Mouse (Mus musculus): ENCODE results near the gene Abl1. TPM values are rescaled to one million over a fixed set of nuclear protein-coding genes. Genes with fewer than 3 reads are reported as not detected.

Gene Abl1
- total and polyA plus RNA-seq, 2 experiments from 2014 or later: 14.5 to 69.3 TPM

DNA sequence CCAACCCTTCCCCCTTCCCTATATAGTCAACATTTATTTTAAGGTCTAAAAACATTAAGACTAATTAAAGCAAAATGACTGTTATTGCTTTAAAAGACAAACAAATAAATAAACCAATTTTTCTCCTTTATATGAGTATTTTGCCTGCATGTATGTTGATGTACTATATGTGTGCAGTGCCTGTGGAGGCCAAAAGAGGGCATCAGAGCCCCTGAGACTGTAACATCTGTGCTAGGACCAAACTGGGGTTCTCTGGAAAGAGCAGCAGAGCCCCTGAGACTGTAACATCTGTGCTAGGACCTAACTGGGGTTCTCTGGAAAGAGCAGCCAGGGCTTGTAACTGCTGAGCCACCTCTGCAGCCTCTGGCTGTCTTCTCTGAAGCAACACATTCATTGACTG, 10.0 kb downstream of the Abl1 start:
- H3K9ac ChIP-seq (replicated peaks; ENCODE audit: low read depth, low read length): no peak overlapping the region
- no peak for DNase-seq (ENCODE audit: low spot score)

DNA sequence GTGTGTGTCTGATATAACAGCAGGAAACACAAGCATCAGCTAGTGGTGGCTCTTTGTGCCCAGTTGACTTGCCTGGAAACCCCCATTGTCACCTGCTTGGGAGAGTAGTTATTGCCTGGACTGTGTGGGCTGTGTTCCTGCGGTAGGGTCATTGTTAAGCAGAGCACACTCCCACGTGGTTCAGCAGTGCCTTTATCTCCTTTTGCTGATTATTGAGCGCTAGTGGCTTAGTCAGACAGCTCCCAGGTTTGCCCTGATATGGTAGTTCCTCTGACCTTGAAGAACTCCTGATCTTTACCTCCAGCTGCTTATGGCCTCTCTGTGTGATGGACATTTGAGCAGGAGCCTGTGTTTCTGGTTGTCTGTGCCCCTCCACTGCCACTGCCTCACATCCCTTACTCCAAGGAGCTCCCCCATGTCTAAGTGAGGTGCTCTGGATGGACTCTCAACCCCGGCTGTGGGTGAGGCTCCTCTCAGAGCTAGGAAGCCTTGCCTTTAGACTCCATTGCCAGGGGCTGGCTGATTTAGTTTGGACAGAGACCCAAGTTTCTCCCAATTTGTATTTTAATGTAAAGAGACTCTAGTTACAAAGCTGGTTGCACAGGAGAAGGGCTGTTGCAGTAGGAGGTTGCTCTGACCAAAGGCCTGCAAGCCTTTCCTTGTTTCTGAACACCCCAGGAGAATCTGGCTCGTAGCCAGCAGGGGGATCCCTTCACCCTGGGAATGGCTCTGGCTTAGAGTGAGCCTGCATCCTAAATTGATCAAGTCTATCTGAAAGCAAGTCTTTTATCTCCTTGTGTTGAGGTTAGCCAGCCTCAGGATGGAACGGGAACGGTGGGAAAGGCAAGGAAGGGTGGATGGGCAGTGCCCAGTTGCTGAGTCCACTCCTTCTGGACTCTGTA, 12.6 kb downstream of the Abl1 start:
- Histone ChIP-seq H3K4me1 (ENCODE audit: control insufficient read depth, insufficient read depth) (peaks cover 13% of the 10 kb centered on the region), H3K36me3 (replicated peaks; ENCODE audit: control insufficient read depth, insufficient read depth, low read length) (peaks cover 10% of the 10 kb centered on the region), H3K9me3 (replicated peaks; ENCODE audit: control insufficient read depth, low read length) (no peaks in the 10 kb centered on the region), H3K4me2 (ENCODE audit: low read depth, low read length) (no peak overlapping the region), H3K9ac (replicated peaks; ENCODE audit: low read depth, low read length) (no peak overlapping the region), H3K4me3 (ENCODE audit: low read depth, low read length) (no peak overlapping the region), H3K27ac (ENCODE audit: low read depth) (peak overlapping the region; percentile 50), H3K27me3 (ENCODE audit: control insufficient read depth, insufficient read depth, low read length) (no peaks in the 10 kb centered on the region)
- DNase-seq (ENCODE audit: low spot score): peak; percentile 74
- TF ChIP-seq EP300 (IDR thresholded peaks at IDR 0.05; ENCODE audit: low read depth): no peak
- TF ChIP-seq CTCF (IDR thresholded peaks at IDR 0.05; ENCODE audit: low read depth): no peak
- WGBS: 20% methylated on average over 7 of the region's 7 CpGs
- ATAC-seq (ENCODE audit: insufficient read depth, low read depth): peak; percentile 86

More for the DNA sequence above, 10.0 kb downstream of the Abl1 start:
- no peaks in the 10 kb centered on the region for H3K27me3 ChIP-seq (ENCODE audit: control insufficient read depth, insufficient read depth, low read length)
- TF ChIP-seq EP300 (IDR thresholded peaks at IDR 0.05; ENCODE audit: low read depth) (no peak), CTCF (IDR thresholded peaks at IDR 0.05; ENCODE audit: low read depth) (peak; percentile 34)
- H3K36me3 ChIP-seq (replicated peaks; ENCODE audit: control insufficient read depth, insufficient read depth, low read length): peaks cover 24% of the 10 kb centered on the region
- no peak overlapping the region for H3K27ac ChIP-seq (ENCODE audit: low read depth)
- no peak for ATAC-seq (ENCODE audit: insufficient read depth, low read depth)
- H3K4me2 ChIP-seq (ENCODE audit: low read depth, low read length): no peak overlapping the region
- H3K4me1 ChIP-seq (ENCODE audit: control insufficient read depth, insufficient read depth): peaks cover 13% of the 10 kb centered on the region
- no peak overlapping the region for H3K4me3 ChIP-seq (ENCODE audit: low read depth, low read length)
- H3K9me3 ChIP-seq (replicated peaks; ENCODE audit: control insufficient read depth, low read length): no peaks in the 10 kb centered on the region

DNA sequence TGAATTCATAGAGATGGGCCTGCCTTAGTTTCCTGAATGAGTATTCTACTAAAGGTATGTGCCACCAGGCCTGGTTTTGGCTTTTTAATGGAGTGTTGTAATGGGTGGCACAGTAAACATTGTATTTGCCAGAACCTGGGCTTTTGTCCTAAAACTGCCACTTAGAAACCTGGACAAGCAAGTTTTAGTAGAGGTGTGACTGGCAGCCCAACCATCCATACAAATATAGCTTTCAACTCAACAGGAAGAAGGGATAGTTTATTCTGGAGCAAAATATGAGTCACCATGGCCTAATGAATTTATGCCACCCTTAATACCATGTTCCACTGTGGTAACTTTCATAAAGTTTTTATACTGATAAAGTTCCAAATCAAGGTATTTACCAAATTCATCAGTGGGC, 15.1 kb downstream of the Abl1 start:
- Histone ChIP-seq H3K4me2 (ENCODE audit: low read depth, low read length) (no peak overlapping the region), H3K36me3 (replicated peaks; ENCODE audit: control insufficient read depth, insufficient read depth, low read length) (no peaks in the 10 kb centered on the region), H3K4me3 (ENCODE audit: low read depth, low read length) (no peak overlapping the region), H3K27me3 (ENCODE audit: control insufficient read depth, insufficient read depth, low read length) (no peaks in the 10 kb centered on the region), H3K9me3 (replicated peaks; ENCODE audit: control insufficient read depth, low read length) (no peaks in the 10 kb centered on the region), H3K4me1 (ENCODE audit: control insufficient read depth, insufficient read depth) (peaks cover 13% of the 10 kb centered on the region), H3K27ac (ENCODE audit: low read depth) (no peak overlapping the region), H3K9ac (replicated peaks; ENCODE audit: low read depth, low read length) (no peak overlapping the region)
- TF ChIP-seq EP300 (IDR thresholded peaks at IDR 0.05; ENCODE audit: low read depth) (no peak), CTCF (IDR thresholded peaks at IDR 0.05; ENCODE audit: low read depth) (no peak)
- DNase-seq (ENCODE audit: low spot score): no peak
- no peak for ATAC-seq (ENCODE audit: insufficient read depth, low read depth)

DNA sequence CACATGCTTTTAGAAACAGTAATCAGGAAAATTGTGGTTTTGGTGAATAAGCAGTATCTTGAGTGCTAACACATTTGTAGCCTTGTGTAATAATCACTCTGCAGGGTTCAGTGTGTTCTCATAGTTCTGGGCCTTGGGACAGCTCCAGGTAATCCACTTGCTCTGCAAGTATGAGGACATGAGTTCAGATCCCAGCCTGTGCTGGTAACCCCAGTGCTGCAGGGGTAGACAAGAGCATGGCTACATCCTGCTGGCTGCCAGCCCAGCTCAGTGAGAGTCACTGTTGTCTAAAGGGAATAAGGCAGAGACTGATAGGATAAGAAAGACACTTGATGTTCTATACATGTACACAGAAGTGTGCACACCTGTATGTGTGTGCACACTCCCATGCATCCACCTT, 17.7 kb downstream of the Abl1 start:
- Histone ChIP-seq H3K27me3 (ENCODE audit: control insufficient read depth, insufficient read depth, low read length) (no peaks in the 10 kb centered on the region), H3K9me3 (replicated peaks; ENCODE audit: control insufficient read depth, low read length) (no peaks in the 10 kb centered on the region), H3K4me3 (ENCODE audit: low read depth, low read length) (no peak overlapping the region), H3K4me2 (ENCODE audit: low read depth, low read length) (no peak overlapping the region), H3K4me1 (ENCODE audit: control insufficient read depth, insufficient read depth) (peaks cover 4% of the 10 kb centered on the region), H3K9ac (replicated peaks; ENCODE audit: low read depth, low read length) (no peak overlapping the region), H3K27ac (ENCODE audit: low read depth) (no peak overlapping the region), H3K36me3 (replicated peaks; ENCODE audit: control insufficient read depth, insufficient read depth, low read length) (no peaks in the 10 kb centered on the region)
- TF ChIP-seq EP300 (IDR thresholded peaks at IDR 0.05; ENCODE audit: low read depth) (no peak), CTCF (IDR thresholded peaks at IDR 0.05; ENCODE audit: low read depth) (no peak)
- ATAC-seq (ENCODE audit: insufficient read depth, low read depth) (no peak), DNase-seq (ENCODE audit: low spot score) (no peak)

DNA sequence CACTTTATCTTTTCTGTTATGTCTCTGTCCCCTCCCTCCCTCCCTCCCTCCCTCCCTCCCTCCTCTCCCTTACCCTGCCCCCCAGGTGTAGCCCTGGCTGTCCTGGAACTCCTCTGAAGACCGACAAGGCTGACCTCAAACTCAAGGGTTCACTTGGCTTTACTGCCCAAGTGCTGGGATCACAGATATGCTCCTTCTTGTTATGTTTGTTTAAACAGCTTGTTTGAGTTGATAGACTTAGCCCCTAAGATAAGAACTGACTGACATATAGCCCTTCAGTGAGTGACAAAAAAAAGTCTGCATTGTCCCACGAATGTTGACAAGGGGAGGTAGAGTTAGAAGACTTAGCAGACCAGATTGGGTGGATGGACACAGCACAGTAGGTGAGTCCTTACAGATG, 18.4 kb downstream of the Abl1 start:
- Histone ChIP-seq H3K9me3 (replicated peaks; ENCODE audit: control insufficient read depth, low read length) (no peaks in the 10 kb centered on the region), H3K36me3 (replicated peaks; ENCODE audit: control insufficient read depth, insufficient read depth, low read length) (no peaks in the 10 kb centered on the region), H3K9ac (replicated peaks; ENCODE audit: low read depth, low read length) (no peak overlapping the region), H3K27me3 (ENCODE audit: control insufficient read depth, insufficient read depth, low read length) (no peaks in the 10 kb centered on the region), H3K4me2 (ENCODE audit: low read depth, low read length) (no peak overlapping the region), H3K4me1 (ENCODE audit: control insufficient read depth, insufficient read depth) (no peaks in the 10 kb centered on the region), H3K4me3 (ENCODE audit: low read depth, low read length) (no peak overlapping the region), H3K27ac (ENCODE audit: low read depth) (no peak overlapping the region)
- TF ChIP-seq CTCF (IDR thresholded peaks at IDR 0.05; ENCODE audit: low read depth) (no peak), EP300 (IDR thresholded peaks at IDR 0.05; ENCODE audit: low read depth) (no peak)
- ATAC-seq (ENCODE audit: insufficient read depth, low read depth): no peak
- 21% methylated on average over 2 of the region's 2 CpGs for WGBS
- DNase-seq (ENCODE audit: low spot score): no peak

DNA sequence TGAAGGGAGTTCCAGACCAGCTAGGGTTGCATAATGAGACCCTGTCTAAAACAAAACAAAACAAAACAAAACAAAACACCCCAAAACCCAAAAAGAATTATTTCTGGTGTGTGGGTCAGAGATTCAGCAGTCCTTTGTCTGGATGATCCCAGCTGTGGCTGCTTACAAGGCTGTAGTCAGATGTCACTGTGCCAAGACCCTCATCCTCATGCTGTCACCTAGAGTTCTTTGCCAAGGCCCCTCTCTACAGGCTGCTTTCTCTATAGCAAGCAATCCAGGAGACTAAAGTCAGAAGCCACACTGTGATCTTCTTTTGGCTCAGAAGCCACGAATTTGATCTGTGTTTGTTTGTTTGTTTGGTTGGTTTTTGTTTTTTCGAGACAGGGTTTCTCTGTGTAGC, 24.5 kb downstream of the Abl1 start:
- H3K9me3 ChIP-seq (replicated peaks; ENCODE audit: control insufficient read depth, low read length): no peaks in the 10 kb centered on the region
- TF ChIP-seq EP300 (IDR thresholded peaks at IDR 0.05; ENCODE audit: low read depth): no peak
- no peak for TF ChIP-seq CTCF (IDR thresholded peaks at IDR 0.05; ENCODE audit: low read depth)
- no peaks in the 10 kb centered on the region for H3K27me3 ChIP-seq (ENCODE audit: control insufficient read depth, insufficient read depth, low read length)
- peaks cover 6% of the 10 kb centered on the region; the same call in 1 of the 2 replicates for H3K4me1 ChIP-seq (ENCODE audit: control insufficient read depth, insufficient read depth)
- H3K4me2 ChIP-seq (ENCODE audit: low read depth, low read length): no peak overlapping the region
- H3K9ac ChIP-seq (replicated peaks; ENCODE audit: low read depth, low read length): no peak overlapping the region
- 80% methylated on average over 2 of the region's 2 CpGs for WGBS
- H3K4me3 ChIP-seq (ENCODE audit: low read depth, low read length): no peak overlapping the region
- H3K36me3 ChIP-seq (replicated peaks; ENCODE audit: control insufficient read depth, insufficient read depth, low read length): no peaks in the 10 kb centered on the region
- no peak for ATAC-seq (ENCODE audit: insufficient read depth, low read depth)
- no peak for DNase-seq (ENCODE audit: low spot score)
- no peak overlapping the region for H3K27ac ChIP-seq (ENCODE audit: low read depth)
